Mouse (Mus musculus) megakaryocyte-erythroid progenitor cell, adult 5-6 weeks (primary cell): Measurements from ENCODE around the gene Capzb. TPM values are rescaled to one million over a fixed set of nuclear protein-coding genes. Genes with fewer than 3 reads are reported as not detected.

Experiments
- ATAC-seq: replicated peaks from 2 replicates; pipeline ENCODE4 v1.8.0; 2016; ENCODE audit warnings: mild to moderate bottlenecking, inconsistent platforms; ENCODE audit not compliant: severe bottlenecking, poor library complexity, low FRiP score, low TSS enrichment
- total RNA-seq, 2 experiments: library from RNA; stranded (forward) in 1 of 2; stranded (reverse) in 1 of 2; fragments of 200-1000, 215-1000 nt in 1 of 2; fragments of >200 nt in 1 of 2; fragmentation: Nextera tagmentation in 1 of 2; gene quantifications; 2 replicates each; pipeline ENCODE4 v1.2.3; 2014 to 2017

Capzb gene
- total RNA-seq, 2 experiments from 2014 or later, result 90.1 to 230 TPM

- no peak for ATAC-seq
These were observed 38.5 kb downstream of the Capzb start for GRCm38 (mm10) chr4:139231163-139231562.

DNA sequence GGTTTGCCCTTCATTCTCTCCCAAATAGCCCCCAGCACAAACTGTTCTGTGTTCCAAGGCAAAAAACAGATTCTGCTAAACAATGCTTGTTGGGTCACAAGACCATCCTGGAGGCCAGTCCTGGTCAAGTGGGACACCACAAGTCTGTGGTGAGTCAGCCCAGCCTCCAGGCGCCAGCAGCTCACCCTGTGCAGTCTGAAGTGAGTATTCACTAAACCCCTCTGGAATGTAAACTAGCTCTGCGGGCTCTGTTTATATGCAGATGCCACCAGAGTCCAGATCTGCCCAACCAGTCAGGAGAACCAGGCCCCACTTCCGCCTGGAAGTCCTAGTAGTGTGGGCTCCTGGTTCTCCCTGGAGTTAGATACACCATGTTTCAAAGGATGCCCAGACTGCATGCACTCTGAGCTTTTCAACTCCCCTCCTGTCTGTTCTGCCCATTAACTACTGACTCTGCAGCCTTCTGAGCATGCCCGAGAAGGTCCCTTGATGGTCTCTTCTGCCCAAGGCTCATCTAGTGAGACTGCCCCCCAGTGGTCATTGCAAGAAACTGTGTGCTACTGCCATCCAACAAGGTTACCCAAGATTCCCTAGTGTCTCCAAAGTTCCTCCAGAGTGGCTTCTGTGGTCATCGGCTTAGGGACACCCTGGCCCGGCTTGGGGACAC lies 39.9 kb downstream of the Capzb start:
- ATAC-seq, result peak; percentile 75

DNA sequence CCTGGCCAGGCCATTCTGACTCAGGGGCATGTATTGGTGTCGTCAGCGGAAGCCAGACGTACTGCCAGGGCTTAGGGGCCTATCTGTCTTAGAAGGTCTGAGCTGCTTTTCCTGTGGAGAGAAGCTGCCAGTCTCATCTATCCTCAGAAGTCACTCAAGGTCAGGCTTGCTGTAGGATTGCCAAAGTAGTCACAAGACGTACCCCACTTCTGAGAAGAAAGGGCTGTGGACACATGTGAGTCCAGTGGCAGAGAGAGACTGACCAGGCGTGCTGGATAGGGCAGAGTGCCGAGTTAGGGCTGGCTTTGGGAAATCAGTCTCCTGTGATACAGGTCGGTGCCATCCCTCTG lies 40.4 kb downstream of the Capzb start:
- ATAC-seq, result no peak

DNA sequence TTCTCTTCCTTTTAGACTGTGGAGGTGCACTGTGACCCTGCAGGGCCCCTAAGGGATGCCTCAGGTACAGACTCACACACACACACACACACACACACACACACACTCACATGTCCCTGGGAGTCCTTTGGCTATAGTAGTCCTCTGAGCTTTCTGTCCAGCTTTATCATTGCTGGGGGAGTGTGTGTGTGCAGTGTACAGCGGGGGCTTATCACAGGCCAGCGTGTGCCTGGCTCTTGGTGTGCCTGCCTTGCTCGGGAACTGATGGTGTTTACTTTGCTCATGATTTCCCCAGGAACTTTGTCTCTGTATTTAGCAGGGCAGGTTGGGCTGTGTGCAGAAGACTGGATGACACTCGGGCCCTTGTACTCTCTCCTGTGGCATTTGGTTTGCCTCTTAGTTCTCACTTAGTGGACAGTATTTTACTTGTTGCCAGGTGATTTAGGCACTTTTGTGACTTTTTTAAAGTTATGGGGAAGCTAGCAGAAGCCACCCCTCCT lies 41.1 kb downstream of the Capzb start:
- peak; percentile 26 for ATAC-seq

DNA sequence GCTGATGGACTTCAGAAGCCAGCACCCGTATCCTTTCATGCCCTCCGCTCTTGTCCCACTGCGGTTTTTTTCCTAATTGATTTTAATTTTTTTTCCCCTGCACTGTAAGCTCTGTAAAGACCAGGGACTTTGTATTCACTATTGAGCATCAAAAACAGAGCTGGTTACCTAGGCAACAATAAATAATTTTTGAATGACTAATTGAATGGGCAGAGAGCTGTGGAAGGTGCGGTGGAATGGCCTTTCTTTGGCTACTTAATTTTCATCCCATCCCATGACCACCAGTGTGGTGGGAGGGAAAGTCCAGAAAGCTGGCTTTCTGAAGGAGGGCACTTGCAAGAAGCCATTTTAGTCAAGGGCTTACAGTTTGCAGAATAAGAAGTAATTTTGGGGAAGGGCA lies 41.6 kb downstream of the Capzb start:
- no peak for ATAC-seq

- ATAC-seq, result no peak
These were observed 42.9 kb downstream of the Capzb start for GRCm38 (mm10) chr4:139235556-139235955.

DNA sequence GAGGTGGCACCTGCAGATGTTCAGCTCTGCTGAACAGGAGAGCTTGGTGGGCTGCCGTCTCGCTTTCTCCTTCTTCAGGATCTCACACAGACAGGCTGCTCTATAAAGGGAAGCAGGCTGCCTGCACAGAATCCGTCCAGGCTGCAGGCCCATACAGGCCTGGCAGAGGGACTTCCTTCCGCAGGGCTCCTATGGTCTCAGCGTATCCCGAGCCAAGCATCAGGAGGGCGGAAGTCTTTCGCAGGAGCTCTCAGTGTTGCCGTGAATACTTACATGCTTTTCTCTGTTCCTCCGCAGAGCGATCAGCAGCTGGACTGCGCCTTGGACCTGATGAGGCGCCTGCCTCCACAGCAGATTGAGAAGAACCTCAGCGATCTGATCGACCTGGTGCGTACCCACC lies 45.9 kb downstream of the Capzb start:
- no peak for ATAC-seq

- ATAC-seq, result no peak
These were observed 47.6 kb downstream of the Capzb start for GRCm38 (mm10) chr4:139240334-139240733.

- no peak for ATAC-seq
These were observed 49.2 kb downstream of the Capzb start for GRCm38 (mm10) chr4:139241678-139242606.

DNA sequence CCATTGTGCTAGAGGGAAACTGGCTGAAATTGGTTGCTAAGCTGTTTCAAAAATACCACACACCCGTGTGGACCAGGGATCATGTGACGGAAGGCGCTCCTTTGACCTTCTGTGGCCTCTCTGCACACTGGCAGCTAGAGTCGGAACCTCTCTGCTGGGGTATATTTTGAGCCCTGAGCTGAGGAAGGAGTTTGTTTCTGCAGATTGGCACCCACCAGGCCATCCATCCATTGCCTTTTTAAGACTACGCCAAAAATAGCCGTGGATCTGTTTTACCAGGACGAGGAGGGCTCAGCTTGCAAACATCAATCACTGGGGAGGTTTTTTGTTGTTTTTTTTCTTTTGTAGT lies 49.9 kb downstream of the Capzb start:
- no peak for ATAC-seq

- ATAC-seq, result no peak
These were observed 51.5 kb downstream of the Capzb start for GRCm38 (mm10) chr4:139244176-139244575.

DNA sequence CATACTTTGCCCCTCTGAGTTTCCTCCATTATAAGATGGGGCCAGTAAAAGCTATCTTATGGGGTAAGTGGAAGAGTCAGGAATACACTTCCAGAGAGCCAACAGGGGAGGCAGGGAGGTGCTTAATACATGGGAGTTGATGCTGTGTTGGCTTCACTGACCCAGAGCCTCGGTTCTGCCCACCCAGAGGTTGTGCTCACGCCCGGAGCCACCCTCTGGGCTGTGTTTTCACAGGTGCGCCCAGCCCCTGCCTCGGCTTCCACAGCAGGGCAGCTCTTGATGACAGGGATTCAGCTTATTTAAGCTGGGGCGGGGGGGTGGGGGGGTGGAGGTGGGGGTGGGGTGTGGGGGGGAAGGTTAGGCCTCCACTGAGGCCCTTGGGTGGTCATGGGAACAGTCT lies 52.1 kb downstream of the Capzb start:
- no peak for ATAC-seq

DNA sequence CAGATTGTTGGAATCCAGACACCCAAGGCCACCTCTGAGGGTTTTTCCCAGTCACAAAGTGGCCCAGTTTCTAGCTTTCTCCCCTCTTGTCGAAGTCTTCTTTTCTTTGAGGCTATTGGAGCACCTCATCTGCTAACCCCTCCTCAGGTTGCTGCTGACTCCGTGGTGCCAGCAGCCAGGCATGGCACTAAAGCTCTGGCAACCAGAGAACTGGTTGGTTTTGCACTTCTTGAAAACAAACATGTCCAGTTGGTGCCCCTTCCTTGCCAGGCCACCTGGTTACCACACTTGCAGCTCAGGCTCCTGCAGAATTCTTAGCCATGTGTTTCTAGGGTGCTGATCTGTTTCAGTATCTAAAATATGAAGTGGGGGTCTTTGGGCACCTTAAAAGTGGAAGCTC lies 52.8 kb downstream of the Capzb start:
- ATAC-seq, result no peak

GRCm38 (mm10) chr4:139246130-139246877 lies 53.6 kb downstream of the Capzb start:
- no peak for ATAC-seq

- no peak for ATAC-seq
These were observed 55.3 kb downstream of the Capzb start for GRCm38 (mm10) chr4:139247966-139248365.

DNA sequence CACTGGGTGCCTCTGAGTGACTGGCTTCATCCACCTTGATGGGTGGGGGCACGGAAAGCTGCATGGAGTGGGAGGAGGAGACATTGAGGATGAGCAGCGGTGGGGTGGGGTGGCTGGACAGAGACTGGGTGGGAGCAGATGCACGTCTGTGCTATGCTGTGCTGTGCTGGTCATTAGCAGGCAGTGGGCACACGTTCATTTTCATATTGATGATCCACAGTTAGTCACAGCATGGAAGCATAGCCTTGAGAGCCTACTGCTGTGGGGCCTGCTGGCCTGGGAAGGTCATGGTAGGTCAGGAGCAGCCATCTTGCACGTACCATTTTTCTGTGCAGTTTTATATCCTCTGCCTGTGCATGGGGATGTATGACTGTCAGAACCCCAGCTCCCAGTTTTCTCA lies 56.0 kb downstream of the Capzb start:
- ATAC-seq, result no peak

DNA sequence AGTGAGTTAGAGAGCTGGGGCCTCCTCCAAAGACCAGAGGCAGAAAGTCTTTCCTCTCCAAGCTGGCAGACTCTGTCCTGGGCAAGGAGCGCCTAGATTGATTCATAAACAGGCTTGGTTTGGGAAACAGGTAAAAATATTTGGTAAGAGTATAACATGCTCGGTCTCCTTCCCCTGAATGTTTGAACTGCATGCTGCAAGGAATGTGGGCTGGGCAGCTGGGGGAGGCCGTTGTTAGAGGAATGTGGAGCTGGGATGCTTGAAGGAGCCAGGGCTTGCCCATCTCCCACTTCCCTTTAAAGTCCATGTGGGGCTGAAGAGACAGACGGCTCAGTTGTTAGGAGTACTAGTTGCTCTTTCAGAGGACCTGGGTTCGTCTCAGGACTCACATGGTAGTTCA lies 57.3 kb downstream of the Capzb start:
- ATAC-seq, result no peak

- peak; percentile 32 for ATAC-seq
These were observed 58.2 kb downstream of the Capzb start for GRCm38 (mm10) chr4:139250886-139251285.

DNA sequence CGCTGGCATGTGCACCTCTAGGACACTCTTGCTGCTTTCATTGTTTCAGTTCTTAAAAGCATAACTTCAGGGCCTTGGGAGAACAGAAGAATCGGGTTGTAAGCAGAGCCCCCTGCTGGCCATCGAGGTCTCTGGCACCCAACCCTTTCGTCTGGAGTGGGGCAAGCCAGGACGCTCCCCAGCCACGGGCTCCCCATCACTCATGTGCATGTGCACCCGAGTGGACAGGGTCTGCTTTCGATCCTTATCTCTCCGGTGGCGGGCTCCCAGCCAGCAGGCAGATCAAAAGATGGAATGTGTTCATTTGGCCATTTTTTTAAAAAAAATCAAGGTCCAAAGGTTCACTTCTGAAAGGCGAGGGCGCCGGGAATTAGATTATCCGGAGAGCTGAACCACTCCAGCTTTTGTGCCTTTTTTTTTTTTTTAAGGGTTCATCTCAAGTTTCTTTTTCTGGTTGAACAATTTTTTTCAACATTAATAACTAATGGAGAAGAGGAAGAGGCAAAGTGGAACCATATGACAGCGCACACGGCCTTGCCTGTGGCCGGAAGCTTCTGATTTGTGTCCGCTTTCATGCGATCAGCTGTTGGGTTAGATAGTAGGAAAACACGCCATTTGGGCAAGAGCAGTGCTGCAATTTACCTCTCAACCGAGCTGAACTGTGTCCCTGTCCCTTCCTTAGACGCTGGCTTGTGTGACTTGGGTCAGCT lies 59.5 kb downstream of the Capzb start:
- peak; percentile 79 for ATAC-seq

DNA sequence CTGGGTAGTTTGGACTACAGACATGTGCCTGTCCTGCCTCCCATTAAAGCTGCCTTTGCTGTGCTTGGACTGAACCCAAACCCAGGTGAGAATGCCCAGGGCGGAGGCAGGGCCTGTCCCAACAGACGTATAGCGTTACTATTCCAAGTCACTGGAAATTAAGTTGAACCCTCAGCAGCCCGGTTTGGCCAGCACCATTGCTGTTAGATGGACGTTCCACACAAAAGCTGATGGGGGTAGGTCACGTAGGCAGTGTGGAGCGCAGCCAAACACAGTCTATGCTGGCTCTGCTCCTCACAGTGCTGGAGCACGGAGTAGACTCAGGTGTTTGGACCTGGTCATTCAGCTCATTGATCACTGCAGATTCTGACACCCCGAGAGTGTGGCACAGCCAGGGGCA lies 60.5 kb downstream of the Capzb start:
- no peak for ATAC-seq
